Mouse (Mus musculus): Measurements from ENCODE around the gene Necab2.

GRCm38 (mm10) chr8:119436933-119437332 is 9.6 kb upstream of the Necab2 start:
- TF ChIP-seq CTCF (IDR thresholded peaks at IDR 0.05; ENCODE audit: borderline replicate concordance, insufficient read depth, low read length) (no peak), POLR2A (IDR thresholded peaks at IDR 0.05; ENCODE audit: low read depth, low read length) (peak; percentile 100)
